Mouse (Mus musculus) monocyte, adult 2 months (primary cell): ENCODE results near the gene 4930404N11Rik.

Source experiments
- DNase-seq, 2 experiments: peaks; one replicate each; pipeline ENCODE4 v3.0.0; 2022; ENCODE audit warnings: low spot score in 2 of 2, low read depth in 1 of 2

4930404N11Rik gene

GRCm38 (mm10) chr10:81330007-81330406 lies 35.6 kb downstream of the 4930404N11Rik start:
- no peak for DNase-seq

- no peak for DNase-seq
These were observed 36.2 kb downstream of the 4930404N11Rik start for GRCm38 (mm10) chr10:81329194-81329975.

- DNase-seq: no peak
These were observed 37.2 kb downstream of the 4930404N11Rik start, which contains the start of gene Tbxa2r for GRCm38 (mm10) chr10:81328386-81328785. TSS of gene Tbxa2r (plus strand) at chr10:81328731.

- DNase-seq: no peak
These were observed 37.7 kb downstream of the 4930404N11Rik start for GRCm38 (mm10) chr10:81327959-81328358.

- DNase-seq: no peak
These were observed 38.8 kb downstream of the 4930404N11Rik start for GRCm38 (mm10) chr10:81326858-81327257.

GRCm38 (mm10) chr10:81325781-81326180 lies 39.8 kb downstream of the 4930404N11Rik start:
- DNase-seq: no peak

GRCm38 (mm10) chr10:81325176-81325575 lies 40.4 kb downstream of the 4930404N11Rik start:
- no peak for DNase-seq

GRCm38 (mm10) chr10:81323791-81324530 lies 41.7 kb downstream of the 4930404N11Rik start:
- DNase-seq: no peak

- no peak for DNase-seq
These were observed 42.4 kb downstream of the 4930404N11Rik start for GRCm38 (mm10) chr10:81323141-81323775.

- DNase-seq: no peak
These were observed 43.2 kb downstream of the 4930404N11Rik start for GRCm38 (mm10) chr10:81322444-81322843.

- no peak for DNase-seq
These were observed 44.2 kb downstream of the 4930404N11Rik start for GRCm38 (mm10) chr10:81321436-81321835.

GRCm38 (mm10) chr10:81320550-81321347 lies 44.9 kb downstream of the 4930404N11Rik start, which contains the start of gene Cactin:
TSS of gene Cactin (plus strand) at chr10:81321103.
- DNase-seq: peak; percentile 97 to 99

- no peak for DNase-seq
These were observed 45.7 kb downstream of the 4930404N11Rik start for GRCm38 (mm10) chr10:81319741-81320549.

GRCm38 (mm10) chr10:81319330-81319699 lies 46.3 kb downstream of the 4930404N11Rik start:
- DNase-seq: no peak

- DNase-seq: no peak
These were observed 46.9 kb downstream of the 4930404N11Rik start for GRCm38 (mm10) chr10:81318589-81319329.

GRCm38 (mm10) chr10:81317273-81317672 lies 48.3 kb downstream of the 4930404N11Rik start:
- DNase-seq: no peak

GRCm38 (mm10) chr10:81316338-81317060 lies 49.1 kb downstream of the 4930404N11Rik start:
- no peak for DNase-seq

- no peak for DNase-seq
These were observed 50.0 kb downstream of the 4930404N11Rik start for GRCm38 (mm10) chr10:81315587-81315986.

GRCm38 (mm10) chr10:81314201-81314600 lies 51.4 kb downstream of the 4930404N11Rik start:
- no peak for DNase-seq
